Mouse (Mus musculus): ENCODE data around the gene Slc6a12.

The Slc6a12 gene

GRCm38 (mm10) chr6:121343026-121343770 is at the start of gene Slc6a12:
Gene Slc6a12, plus strand, starts transcription at chr6:121343076.
- no peak for DNase-seq (ENCODE audit: low spot score in 2 of 2)

- DNase-seq (ENCODE audit: low spot score in 2 of 2) = no peak
Measured at GRCm38 (mm10) chr6:121299317-121299716, 43.6 kb upstream of the Slc6a12 start.

GRCm38 (mm10) chr6:121299954-121300353 is 42.9 kb upstream of the Slc6a12 start, which contains the start of gene Slc6a13:
Gene Slc6a13, plus strand, starts transcription at chr6:121300227.
- DNase-seq (ENCODE audit: low spot score in 2 of 2) = no peak

GRCm38 (mm10) chr6:121300504-121300903 is 42.4 kb upstream of the Slc6a12 start:
- DNase-seq (ENCODE audit: low spot score in 2 of 2) = no peak

- DNase-seq (ENCODE audit: low spot score in 2 of 2) = no peak
Measured at GRCm38 (mm10) chr6:121303466-121304220, 39.2 kb upstream of the Slc6a12 start.

GRCm38 (mm10) chr6:121304630-121305029 is 38.2 kb upstream of the Slc6a12 start:
- DNase-seq (ENCODE audit: low spot score in 2 of 2) = no peak

GRCm38 (mm10) chr6:121305571-121305970 is 37.3 kb upstream of the Slc6a12 start:
- no peak for DNase-seq (ENCODE audit: low spot score in 2 of 2)

GRCm38 (mm10) chr6:121310984-121311383 is 31.9 kb upstream of the Slc6a12 start:
- no peak for DNase-seq (ENCODE audit: low spot score in 2 of 2)

GRCm38 (mm10) chr6:121319099-121319498 is 23.8 kb upstream of the Slc6a12 start:
- no peak for DNase-seq (ENCODE audit: low spot score in 2 of 2)

GRCm38 (mm10) chr6:121322381-121323110 is 20.3 kb upstream of the Slc6a12 start:
- no peak for DNase-seq (ENCODE audit: low spot score in 2 of 2)

- no peak for DNase-seq (ENCODE audit: low spot score in 2 of 2)
Measured at GRCm38 (mm10) chr6:121325298-121325697, 17.6 kb upstream of the Slc6a12 start.

GRCm38 (mm10) chr6:121325740-121326139 is 17.1 kb upstream of the Slc6a12 start:
- peak in 1 of 2 experiments; percentile 18 for DNase-seq (ENCODE audit: low spot score in 2 of 2)

GRCm38 (mm10) chr6:121326486-121327069 is 16.3 kb upstream of the Slc6a12 start:
- DNase-seq (ENCODE audit: low spot score in 2 of 2) = peak; percentile 24 to 31

- no peak for DNase-seq (ENCODE audit: low spot score in 2 of 2)
Measured at GRCm38 (mm10) chr6:121328417-121328884, 14.4 kb upstream of the Slc6a12 start.

GRCm38 (mm10) chr6:121329848-121330508 is 12.9 kb upstream of the Slc6a12 start:
- DNase-seq (ENCODE audit: low spot score in 2 of 2) = peak in 1 of 2 experiments; percentile 19

GRCm38 (mm10) chr6:121335841-121336240 is 7.0 kb upstream of the Slc6a12 start:
- no peak for DNase-seq (ENCODE audit: low spot score in 2 of 2)

- no peak for DNase-seq (ENCODE audit: low spot score in 2 of 2)
Measured at GRCm38 (mm10) chr6:121336558-121336957, 6.3 kb upstream of the Slc6a12 start.

- no peak for DNase-seq (ENCODE audit: low spot score in 2 of 2)
Measured at GRCm38 (mm10) chr6:121337229-121337628, 5.6 kb upstream of the Slc6a12 start.

- peak; percentile 68 to 79 for DNase-seq (ENCODE audit: low spot score in 2 of 2)
Measured at GRCm38 (mm10) chr6:121337770-121338518, 4.9 kb upstream of the Slc6a12 start.

GRCm38 (mm10) chr6:121338519-121338896 is 4.4 kb upstream of the Slc6a12 start:
- no peak for DNase-seq (ENCODE audit: low spot score in 2 of 2)
